Mouse (Mus musculus) granulocyte monocyte progenitor cell, adult 5-6 weeks (primary cell): Measurements from ENCODE around the gene Gss. TPM values are rescaled to one million over a fixed set of nuclear protein-coding genes. Genes with fewer than 3 reads are reported as not detected.
"Not testable (repeated sequence)": the region's sequence is repeated elsewhere in the genome, so short reads cannot be mapped to it uniquely, and the experiment has no call there.

ENCODE experiments used
- ATAC-seq: replicated peaks from 2 replicates; pipeline ENCODE4 v1.8.0; 2016; ENCODE audit warnings: mild to moderate bottlenecking, moderate TSS enrichment, inconsistent platforms; ENCODE audit not compliant: poor library complexity, severe bottlenecking
- total RNA-seq, 2 experiments: library from RNA; stranded (forward) in 1 of 2; stranded (reverse) in 1 of 2; fragments of 200-712, 200-1000 nt in 1 of 2; fragments of >200 nt in 1 of 2; fragmentation: Nextera tagmentation in 1 of 2; gene quantifications; 2 replicates each; pipeline ENCODE4 v1.2.3; 2014 to 2017

The Gss gene
- total RNA-seq, 2 experiments from 2014 or later = 18.2 to 21.6 TPM

GRCm38 (mm10) chr2:155582384-155582995 is 10.1 kb downstream of the Gss start:
- no peak for ATAC-seq

DNA sequence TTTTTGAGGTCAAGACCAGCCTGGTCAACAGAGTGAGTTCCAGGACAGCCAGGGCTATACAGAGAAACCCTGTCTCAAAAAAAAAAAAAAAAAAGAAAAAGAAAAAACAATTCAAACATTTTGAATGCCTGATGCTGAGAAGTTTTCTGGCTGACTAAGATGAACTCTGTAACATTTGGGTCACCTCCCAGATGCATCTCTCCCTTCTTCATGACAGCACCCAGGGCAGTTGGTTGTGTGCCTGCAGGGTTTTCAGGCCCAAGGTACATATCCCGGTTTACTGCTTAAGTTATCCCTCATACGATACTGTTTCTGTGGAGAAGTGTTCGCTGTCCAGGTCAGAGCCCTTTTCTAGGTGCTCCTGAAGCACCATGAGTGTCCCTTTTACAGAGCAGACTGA is 12.3 kb downstream of the Gss start:
- no peak for ATAC-seq

DNA sequence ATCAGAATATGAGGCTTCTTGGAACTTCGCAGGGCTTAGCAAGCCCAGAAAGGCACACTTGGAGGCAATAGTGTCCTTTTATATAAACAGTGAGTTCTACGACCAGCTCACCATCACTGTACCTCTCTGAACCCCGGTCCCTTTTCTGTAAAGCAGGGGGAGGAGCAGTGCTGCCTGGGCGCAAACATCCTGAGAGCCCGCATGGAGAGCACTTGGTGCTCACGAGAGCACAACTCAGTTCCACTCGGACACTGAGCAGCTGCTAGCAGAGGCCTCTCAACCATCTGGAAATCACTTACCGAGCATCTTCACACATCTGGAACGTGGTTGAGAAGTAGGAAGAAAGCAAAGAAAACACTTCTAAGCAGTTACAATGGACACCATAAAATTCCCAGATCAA is 16.0 kb downstream of the Gss start:
- no peak for ATAC-seq

GRCm38 (mm10) chr2:155574700-155575099 is 17.9 kb downstream of the Gss start:
- ATAC-seq = no peak

- no peak for ATAC-seq
These were observed 18.6 kb downstream of the Gss start for GRCm38 (mm10) chr2:155573996-155574395.

GRCm38 (mm10) chr2:155573001-155573400 is 19.6 kb downstream of the Gss start:
- no peak for ATAC-seq

DNA sequence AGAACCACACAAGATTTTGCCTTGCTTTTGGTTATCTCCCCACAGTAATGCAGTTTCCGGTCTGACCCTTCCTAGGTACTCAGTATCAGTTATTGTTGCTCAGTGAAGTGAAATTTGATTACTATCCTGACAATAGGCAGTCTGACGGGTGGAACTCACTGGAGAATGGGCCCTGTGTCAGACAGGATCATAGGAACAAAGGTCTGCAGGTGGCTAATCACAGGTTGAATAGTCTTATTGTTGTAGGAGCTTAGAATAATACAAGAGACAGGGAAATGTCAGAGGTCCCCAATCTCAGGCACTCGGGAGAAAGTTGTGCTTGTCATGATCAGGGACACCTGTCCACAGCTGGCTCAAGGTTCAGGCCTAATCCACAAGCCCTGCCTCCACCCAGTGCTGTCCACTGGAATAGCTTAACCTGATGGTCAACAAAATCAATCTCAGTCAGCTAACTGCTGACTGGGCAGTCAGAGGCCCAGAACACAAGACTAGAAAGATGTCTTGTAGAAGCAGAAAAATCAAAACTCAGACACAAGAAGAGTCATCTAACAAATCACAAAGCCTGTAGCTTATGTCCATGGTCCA is 23.3 kb downstream of the Gss start:
- ATAC-seq = no peak

DNA sequence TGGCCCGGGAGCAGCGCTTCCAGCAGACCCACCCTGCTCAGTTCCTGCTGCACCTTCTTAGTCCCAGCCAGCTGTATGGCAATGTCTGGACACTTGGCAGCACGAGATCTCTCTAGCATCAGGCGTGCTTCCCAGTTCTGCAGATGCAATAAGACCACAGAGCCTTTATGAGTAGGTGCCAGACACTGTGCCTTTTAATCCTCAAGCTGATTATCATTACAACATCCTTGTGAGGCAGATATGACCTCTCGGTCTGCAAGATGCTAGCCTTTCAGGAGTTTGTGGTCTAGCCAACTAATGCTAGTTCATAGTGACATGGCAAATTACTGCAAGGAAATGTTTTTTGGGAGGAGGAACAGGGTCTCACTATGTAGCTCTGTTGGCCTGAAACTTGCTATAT is 24.9 kb downstream of the Gss start:
- peak; percentile 55 for ATAC-seq

GRCm38 (mm10) chr2:155562934-155563333 is 29.7 kb downstream of the Gss start:
- peak; percentile 25; the same call in 1 of the 2 replicates for ATAC-seq

- no peak for ATAC-seq
These were observed 30.4 kb downstream of the Gss start for GRCm38 (mm10) chr2:155562209-155562608.

DNA sequence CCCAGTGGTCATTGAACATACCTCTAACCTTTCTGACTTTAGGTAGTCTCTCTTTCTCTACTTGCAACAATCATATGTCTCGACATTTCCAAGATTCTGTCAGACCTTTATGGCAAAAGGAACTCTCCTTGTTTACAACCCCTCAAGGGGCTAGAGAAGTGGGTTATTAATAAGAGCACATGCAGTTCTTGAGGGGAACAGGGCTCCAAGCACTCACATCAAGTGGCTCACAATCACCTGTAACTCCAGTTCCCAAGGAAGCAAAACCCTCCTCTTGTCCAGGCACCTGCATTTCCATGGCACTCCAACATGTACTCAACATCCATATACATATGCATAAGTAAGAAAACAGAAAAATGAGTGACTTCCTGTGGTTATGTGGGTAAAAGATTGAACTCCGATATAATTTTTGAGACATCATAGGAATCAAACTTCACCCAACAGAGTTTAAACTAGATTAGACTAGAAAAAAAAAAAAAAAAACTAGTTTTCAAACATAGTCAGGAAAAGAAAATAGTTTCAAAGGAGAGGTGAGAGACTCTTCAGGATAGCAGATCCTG is 38.1 kb downstream of the Gss start:
- ATAC-seq = no peak

GRCm38 (mm10) chr2:155552949-155553354 is 39.7 kb downstream of the Gss start:
- ATAC-seq = 0 out of 2 replicates have a peak, but pooled peaks have one; percentile 37

DNA sequence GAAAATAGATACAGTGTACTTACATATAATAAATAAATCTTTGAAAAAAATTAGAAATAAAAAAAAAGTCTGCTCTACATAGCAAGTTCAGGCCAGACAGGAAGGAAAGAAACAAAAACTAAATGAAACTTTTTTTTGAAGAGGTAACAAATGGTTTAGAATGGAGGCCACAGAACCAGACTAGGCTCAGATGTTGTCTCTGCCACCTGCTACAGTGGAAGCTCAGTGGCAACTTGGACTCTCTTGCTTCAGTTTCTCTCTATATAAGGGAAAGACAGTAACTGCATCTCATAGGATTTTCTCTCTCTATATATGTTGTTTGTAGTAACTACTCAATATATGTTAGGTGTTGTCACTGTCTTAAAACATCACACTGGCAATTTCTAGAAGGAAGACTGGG is 40.3 kb downstream of the Gss start:
- no peak for ATAC-seq

GRCm38 (mm10) chr2:155546955-155547354 is 45.7 kb downstream of the Gss start:
- no peak for ATAC-seq

DNA sequence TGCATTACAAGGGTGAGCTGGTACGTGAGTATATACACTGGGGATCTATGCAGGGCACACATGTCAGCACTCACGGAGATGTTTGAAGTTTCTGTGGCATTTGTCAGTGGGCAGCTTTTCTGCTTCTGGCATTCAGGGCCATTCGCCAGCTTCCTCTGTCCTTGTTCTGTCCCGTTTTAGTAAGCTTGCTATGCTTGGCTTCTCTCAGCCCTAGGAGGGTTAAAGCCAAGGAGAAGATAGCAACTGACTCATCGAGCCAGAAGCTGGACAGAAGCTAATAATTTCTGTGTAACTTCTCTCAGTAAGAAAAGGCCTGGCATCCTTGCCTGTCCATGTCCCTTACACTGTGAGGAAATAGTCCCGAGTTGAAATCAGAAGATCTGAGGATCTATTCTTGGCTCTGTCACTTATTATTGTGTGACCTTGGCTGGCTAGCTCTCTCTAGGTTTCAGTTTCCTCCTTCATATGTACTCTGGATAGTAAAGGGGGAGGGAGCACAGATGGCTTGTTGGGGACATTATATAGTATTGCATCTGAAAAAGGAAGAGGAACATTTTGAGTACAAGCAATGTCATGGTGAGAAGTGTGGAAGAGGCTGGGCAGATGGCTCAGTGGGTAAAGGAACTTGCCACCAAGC is 51.7 kb downstream of the Gss start:
- peak; percentile 77 for ATAC-seq

GRCm38 (mm10) chr2:155539696-155540095 is 52.9 kb downstream of the Gss start:
- no peak for ATAC-seq

DNA sequence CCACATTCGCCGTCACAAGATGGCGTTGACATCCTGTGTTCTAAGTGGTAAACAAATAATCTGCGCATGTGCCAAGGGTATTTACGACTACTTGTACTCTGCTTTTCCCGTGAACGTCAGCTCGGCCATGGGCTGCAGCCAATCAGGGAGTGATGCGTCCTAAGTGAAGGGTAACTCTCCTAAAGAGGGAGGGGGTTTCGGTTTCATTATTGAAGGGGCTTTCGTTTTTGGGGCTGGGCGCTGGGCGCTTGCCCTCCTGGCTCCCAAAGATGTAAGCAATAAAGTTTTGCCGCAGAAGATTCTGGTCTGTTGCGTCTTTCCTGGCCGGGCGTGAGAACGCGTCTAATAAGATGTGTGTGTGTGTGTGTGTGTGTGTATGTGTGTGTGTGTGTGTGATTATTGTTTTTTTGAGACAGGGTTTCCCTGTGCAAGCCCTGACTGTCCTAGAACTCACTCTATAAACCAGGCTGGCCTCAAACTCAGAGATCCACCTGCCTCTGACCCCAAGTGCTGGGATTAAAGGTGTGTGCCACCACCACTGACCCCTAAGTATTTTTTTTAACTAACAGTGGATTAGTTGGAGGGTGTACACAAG is 54.0 kb downstream of the Gss start:
- ATAC-seq = not testable (repeated sequence)

DNA sequence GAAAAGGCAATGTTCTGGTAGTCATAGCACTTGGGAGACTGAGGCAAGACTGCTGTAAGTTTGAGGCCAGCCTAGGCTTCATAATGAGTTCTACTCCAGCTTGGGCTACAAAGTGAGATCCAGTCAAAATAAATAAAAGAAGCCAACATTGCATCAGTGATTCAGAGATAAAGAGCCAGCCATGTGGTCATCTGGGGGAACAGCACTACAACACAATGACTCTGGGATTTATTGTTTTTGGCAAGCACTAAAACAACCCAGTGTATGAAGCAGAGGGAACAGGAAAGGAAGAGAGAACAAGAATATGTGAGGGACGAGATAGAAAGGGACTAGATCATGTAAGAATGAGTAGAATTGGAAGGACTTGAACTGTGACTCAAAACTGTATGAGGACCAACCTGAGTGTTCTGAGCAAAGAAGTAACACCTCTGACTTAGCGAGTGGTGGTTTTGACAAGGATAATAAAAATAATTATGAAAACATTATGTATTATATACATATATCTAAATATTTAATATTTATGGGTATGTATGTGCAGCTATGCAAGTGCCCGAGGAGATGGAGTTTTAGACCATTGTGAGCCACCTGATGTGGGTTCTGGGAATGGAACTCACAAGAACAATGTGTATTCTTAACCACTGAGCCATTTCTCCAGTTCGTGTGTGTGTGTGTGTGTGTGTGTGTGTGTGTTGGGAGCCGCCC is 54.7 kb downstream of the Gss start:
- ATAC-seq = peak; percentile 22; the same call in 1 of the 2 replicates

DNA sequence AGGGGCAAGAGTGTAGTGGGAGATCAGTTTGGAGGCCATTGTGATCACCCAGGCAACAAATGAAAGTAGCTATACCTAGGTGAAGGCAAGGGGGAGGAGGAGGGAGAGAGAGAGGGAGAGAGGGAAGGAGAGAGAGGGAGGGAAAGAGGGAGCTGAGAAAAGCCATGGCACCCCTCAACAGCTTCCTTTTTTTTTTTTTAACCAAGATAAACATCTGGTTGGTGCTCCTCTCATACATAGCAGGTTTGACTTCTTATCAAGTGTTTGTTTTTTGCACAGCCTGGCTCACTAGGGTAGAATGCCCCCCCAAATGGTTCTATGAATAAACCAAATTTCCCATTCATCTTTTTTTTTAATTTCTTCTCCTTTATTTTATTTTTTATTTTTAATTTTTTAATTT is 56.3 kb downstream of the Gss start:
- ATAC-seq = no peak

- no peak for ATAC-seq
These were observed 65.2 kb downstream of the Gss start for GRCm38 (mm10) chr2:155527367-155527766.

- peak; percentile 77 for ATAC-seq
These were observed 68.2 kb downstream of the Gss start for GRCm38 (mm10) chr2:155524378-155524777.
